Mouse (Mus musculus): ENCODE data around the gene Serpina12. TPM values are rescaled to one million over a fixed set of nuclear protein-coding genes. Genes with fewer than 3 reads are reported as not detected.
A peak's percentile ranks its signal among the peaks of the same experiment; 100 is the strongest.

Serpina12 gene
- polyA plus RNA-seq, 1 experiment = 0.07 TPM

- no peak for DNase-seq (ENCODE audit: low read depth)
Observed at GRCm38 (mm10) chr12:104003238-104003612, 41.0 kb downstream of the Serpina12 start.

GRCm38 (mm10) chr12:104002569-104003237 lies 41.5 kb downstream of the Serpina12 start:
- DNase-seq (ENCODE audit: low read depth) = peak; percentile 57

- no peak for DNase-seq (ENCODE audit: low read depth)
Observed at GRCm38 (mm10) chr12:104000594-104000993, 43.6 kb downstream of the Serpina12 start.

GRCm38 (mm10) chr12:103999611-104000010 lies 44.6 kb downstream of the Serpina12 start:
- no peak for DNase-seq (ENCODE audit: low read depth)

GRCm38 (mm10) chr12:103996513-103996912 lies 47.7 kb downstream of the Serpina12 start:
- no peak for DNase-seq (ENCODE audit: low read depth)

- DNase-seq (ENCODE audit: low read depth) = no peak
Observed at GRCm38 (mm10) chr12:103995292-103996072, 48.8 kb downstream of the Serpina12 start.

- no peak for DNase-seq (ENCODE audit: low read depth)
Observed at GRCm38 (mm10) chr12:103992945-103993344, 51.3 kb downstream of the Serpina12 start.

GRCm38 (mm10) chr12:103989857-103990256 lies 54.4 kb downstream of the Serpina12 start, which contains the start of gene Serpina11:
TSS of gene Serpina11 (minus strand) at chr12:103989957.
- DNase-seq (ENCODE audit: low read depth) = no peak

- DNase-seq (ENCODE audit: low read depth) = peak; percentile 54
Observed at GRCm38 (mm10) chr12:103989514-103989767, 54.8 kb downstream of the Serpina12 start.

GRCm38 (mm10) chr12:103988754-103989513 lies 55.3 kb downstream of the Serpina12 start:
- DNase-seq (ENCODE audit: low read depth) = peak; percentile 52

GRCm38 (mm10) chr12:103985868-103986267 lies 58.4 kb downstream of the Serpina12 start:
- no peak for DNase-seq (ENCODE audit: low read depth)

GRCm38 (mm10) chr12:103984935-103985334 lies 59.3 kb downstream of the Serpina12 start:
- DNase-seq (ENCODE audit: low read depth) = no peak

GRCm38 (mm10) chr12:103981646-103982360 lies 62.4 kb downstream of the Serpina12 start:
- no peak for DNase-seq (ENCODE audit: low read depth)

Other genes starting within 250 kb of the Serpina12 start
- 5.8 and 97.4 TPM in 2 replicates for gene Serpina1b, start 214.1 kb downstream of the Serpina12 start, polyA plus RNA-seq (2012; rRNA removed)
- gene Serpina1a, start 180.9 kb downstream of the Serpina12 start, polyA plus RNA-seq (2012; rRNA removed) = 4.8 and 41.4 TPM in 2 replicates
- gene Serpina1c, start 139.6 kb downstream of the Serpina12 start, polyA plus RNA-seq (2012; rRNA removed) = 5.4 and 7.3 TPM in 2 replicates
- 0.36 and 0.85 TPM in 2 replicates for gene Serpina1e, start 85.5 kb downstream of the Serpina12 start, polyA plus RNA-seq (2012; rRNA removed)
- not detected in 2 replicates for gene Serpina11, start 54.5 kb downstream of the Serpina12 start, polyA plus RNA-seq (2012; rRNA removed)
- gene Serpina9, start 30.7 kb downstream of the Serpina12 start, polyA plus RNA-seq (2012; rRNA removed) = not detected in 2 replicates
- gene Serpina5, start 56.7 kb upstream of the Serpina12 start, polyA plus RNA-seq (2012; rRNA removed) = 0.05 and 0.14 TPM in 2 replicates
- not detected in 2 replicates for gene Serpina3a, start 68.3 kb upstream of the Serpina12 start, polyA plus RNA-seq (2012; rRNA removed)
- 0.08 and 0.91 TPM in 2 replicates for gene Serpina3b, start 83.6 kb upstream of the Serpina12 start, polyA plus RNA-seq (2012; rRNA removed)
- 49.4 and 89.8 TPM in 2 replicates for gene Serpina3c, start 109.4 kb upstream of the Serpina12 start, polyA plus RNA-seq (2012; rRNA removed)
- 0.27 and 0.57 TPM in 2 replicates for gene Serpina3f, start 170.1 kb upstream of the Serpina12 start, polyA plus RNA-seq (2012; rRNA removed)
- gene Serpina3g, start 191.8 kb upstream of the Serpina12 start, polyA plus RNA-seq (2012; rRNA removed) = 2.4 and 3.2 TPM in 2 replicates
- 1.1 and 1.3 TPM in 2 replicates for gene Serpina3i, start 218.7 kb upstream of the Serpina12 start, polyA plus RNA-seq (2012; rRNA removed)

All from gonadal fat pad, adult 2 months (tissue).